Mouse (Mus musculus) adipocyte (in vitro differentiated cells): ENCODE results near the gene Anapc10.
"Not testable (repeated sequence)": the region's sequence is repeated elsewhere in the genome, so short reads cannot be mapped to it uniquely, and the experiment has no call there.

Source experiments
- DNase-seq: peaks from one replicate; pipeline ENCODE4 v3.0.0-alpha.2; 2016; ENCODE audit warnings: low spot score

Gene Anapc10

GRCm38 (mm10) chr8:79711064-79711961 is at the start of gene Anapc10, which contains the start of gene Abce1:
Anapc10 (plus strand) TSS chr8:79711820.
Abce1 (minus strand) TSS chr8:79711740.
- DNase-seq = peak; percentile 99

- no peak for DNase-seq
These were observed 35.2 kb upstream of the Anapc10 start for GRCm38 (mm10) chr8:79676461-79676860.

GRCm38 (mm10) chr8:79679005-79679404 is 32.6 kb upstream of the Anapc10 start:
- DNase-seq = peak; percentile 12

GRCm38 (mm10) chr8:79680083-79680482 is 31.5 kb upstream of the Anapc10 start:
- not testable (repeated sequence) for DNase-seq

- no peak for DNase-seq
These were observed 31.1 kb upstream of the Anapc10 start for GRCm38 (mm10) chr8:79680555-79680954.

- DNase-seq = no peak
These were observed 30.7 kb upstream of the Anapc10 start for GRCm38 (mm10) chr8:79680965-79681364.

- not testable (repeated sequence) for DNase-seq
These were observed 25.7 kb upstream of the Anapc10 start for GRCm38 (mm10) chr8:79685927-79686326.

- DNase-seq = no peak
These were observed 19.1 kb upstream of the Anapc10 start for GRCm38 (mm10) chr8:79692531-79692930.

- no peak for DNase-seq
These were observed 4.9 kb upstream of the Anapc10 start for GRCm38 (mm10) chr8:79706687-79707086.

- DNase-seq = no peak
These were observed 1.1 kb downstream of the Anapc10 start for GRCm38 (mm10) chr8:79712676-79713075.

- DNase-seq = no peak
These were observed 9.9 kb downstream of the Anapc10 start for GRCm38 (mm10) chr8:79721537-79721936.

GRCm38 (mm10) chr8:79723308-79723707 is 11.7 kb downstream of the Anapc10 start:
- no peak for DNase-seq

- DNase-seq = no peak
These were observed 13.0 kb downstream of the Anapc10 start for GRCm38 (mm10) chr8:79724589-79724988.

- DNase-seq = no peak
These were observed 16.3 kb downstream of the Anapc10 start for GRCm38 (mm10) chr8:79727900-79728299.

GRCm38 (mm10) chr8:79734304-79734703 is 22.7 kb downstream of the Anapc10 start:
- peak; percentile 72 for DNase-seq

GRCm38 (mm10) chr8:79748171-79748570 is 36.6 kb downstream of the Anapc10 start:
- DNase-seq = no peak

GRCm38 (mm10) chr8:79748591-79748990 is 37.0 kb downstream of the Anapc10 start:
- no peak for DNase-seq

GRCm38 (mm10) chr8:79750305-79750704 is 38.7 kb downstream of the Anapc10 start:
- DNase-seq = peak; percentile 6

GRCm38 (mm10) chr8:79794873-79795272 is 83.3 kb downstream of the Anapc10 start:
- DNase-seq = not testable (repeated sequence)

- DNase-seq = no peak
These were observed 85.1 kb downstream of the Anapc10 start for GRCm38 (mm10) chr8:79796690-79797089.

GRCm38 (mm10) chr8:79804499-79804898 is 92.9 kb downstream of the Anapc10 start:
- no peak for DNase-seq

GRCm38 (mm10) chr8:79806971-79807370 is 95.4 kb downstream of the Anapc10 start:
- DNase-seq = no peak

GRCm38 (mm10) chr8:79826534-79826933 is 114.9 kb downstream of the Anapc10 start:
- no peak for DNase-seq
